Mouse (Mus musculus) liver, postnatal 0 days (tissue): ENCODE results near the gene Unc79. TPM values are rescaled to one million over a fixed set of nuclear protein-coding genes. Genes with fewer than 3 reads are reported as not detected.

Source experiments
- ATAC-seq: fragments of 200-750 bp; cut with Nextera tagmentation; 2 replicates; pipeline ENCODE4 v1.8.0; 2017; ENCODE audit warnings: mild to moderate bottlenecking, moderate library complexity
- DNase-seq: peaks from one replicate; pipeline ENCODE4 v3.0.0-alpha.2; 2016
- H3K27ac ChIP-seq: fragments of 300-500 bp; sonication (generic); 2 replicates; pipeline ENCODE4 v1.5.1; 2014; ENCODE audit warnings: antibody characterized with exemption, moderate library complexity, mild to moderate bottlenecking, low read depth
- H3K27me3 ChIP-seq: fragments of 300-500 bp; sonication (generic); 2 replicates; pipeline ENCODE4 v1.6.1; 2014; ENCODE audit warnings: low read length, control low read depth, mixed read lengths; ENCODE audit not compliant: insufficient read depth
- H3K36me3 ChIP-seq: fragments of 300-500 bp; sonication (generic); replicated peaks from 2 replicates; pipeline ENCODE4 v1.6.1; 2014; ENCODE audit warnings: mild to moderate bottlenecking, control low read depth, low read length, moderate library complexity, mixed read lengths; ENCODE audit not compliant: insufficient read depth
- H3K4me1 ChIP-seq: fragments of 300-500 bp; sonication (generic); 2 replicates; pipeline ENCODE4 v1.6.1; 2014; ENCODE audit warnings: antibody characterized with exemption, mild to moderate bottlenecking, control low read depth; ENCODE audit not compliant: insufficient read depth
- H3K4me2 ChIP-seq: fragments of 300-500 bp; sonication (generic); 2 replicates; pipeline ENCODE4 v1.6.1; 2014; ENCODE audit warnings: low read depth, mild to moderate bottlenecking, low read length, moderate library complexity, mixed read lengths
- H3K4me3 ChIP-seq: fragments of 300-500 bp; sonication (generic); 2 replicates; pipeline ENCODE4 v1.5.1; 2014; ENCODE audit warnings: low read depth, low read length
- H3K9ac ChIP-seq: fragments of 300-500 bp; sonication (generic); replicated peaks from 2 replicates; pipeline ENCODE4 v1.6.1; 2014; ENCODE audit warnings: mild to moderate bottlenecking, moderate library complexity
- H3K9me3 ChIP-seq: fragments of 300-500 bp; sonication (generic); 2 replicates; pipeline ENCODE4 v1.6.1; 2016; ENCODE audit warnings: mild to moderate bottlenecking, control low read depth, low read length, mixed read lengths
- CTCF ChIP-seq: sonication (generic); IDR thresholded peaks from 2 replicates; pipeline ENCODE4 v1.5.1; 2016; ENCODE audit warnings: antibody characterized with exemption, low read depth
- EP300 ChIP-seq: IDR thresholded peaks from 2 replicates; pipeline ENCODE4 v1.6.1; 2016; ENCODE audit warnings: antibody characterized with exemption, low read depth, mild to moderate bottlenecking
- WGBS: fragments of 180-500 bp; shearing (Covaris S2); extraction: QIAGEN DNeasy Blood & Tissue Kit; methylation state at CpG from one replicate; pipeline ENCODE4 v1.1.7; 2014; ENCODE audit not compliant: insufficient replicate concordance; 5-methylcytosine and 5-hydroxymethylcytosine counted together
- polyA plus RNA-seq: library from polyadenylated mRNA; unstranded; fragments of >200 nt; fragmentation: Nextera tagmentation; extraction: Ambion mirVana; gene quantifications from 2 replicates; pipeline ENCODE4 v1.2.1, GENCODE M21; 2015

The Unc79 gene
- polyA plus RNA-seq, 1 experiment from 2014 or later = 0.01 TPM

GRCm38 (mm10) chr12:103049865-103050264, 101.2 kb downstream of the Unc79 start:
- ATAC-seq (no peak), DNase-seq (no peak)
- 84% methylated on average over 12 of the region's 12 CpGs for WGBS
- H3K27ac ChIP-seq = no peak overlapping the region
- no peak overlapping the region for H3K4me2 ChIP-seq
- no peaks in the 10 kb centered on the region for H3K36me3 ChIP-seq
- no peak overlapping the region for H3K4me3 ChIP-seq
- no peaks in the 10 kb centered on the region for H3K4me1 ChIP-seq
- TF ChIP-seq EP300 (no peak), CTCF (no peak)
- H3K9ac ChIP-seq = no peak overlapping the region
- H3K9me3 ChIP-seq = no peaks in the 10 kb centered on the region
- H3K27me3 ChIP-seq = no peaks in the 10 kb centered on the region

GRCm38 (mm10) chr12:103059321-103060053, 110.8 kb downstream of the Unc79 start:
- no peaks in the 10 kb centered on the region for H3K36me3 ChIP-seq
- no peak overlapping the region for H3K4me3 ChIP-seq
- ATAC-seq (no peak), DNase-seq (no peak)
- H3K27ac ChIP-seq = no peak overlapping the region
- no peaks in the 10 kb centered on the region for H3K9me3 ChIP-seq
- H3K4me2 ChIP-seq = no peak overlapping the region
- TF ChIP-seq CTCF (no peak), EP300 (no peak)
- H3K27me3 ChIP-seq = no peaks in the 10 kb centered on the region
- WGBS = 79% methylated on average over 21 of the region's 21 CpGs
- no peak overlapping the region for H3K9ac ChIP-seq
- no peaks in the 10 kb centered on the region for H3K4me1 ChIP-seq

DNA sequence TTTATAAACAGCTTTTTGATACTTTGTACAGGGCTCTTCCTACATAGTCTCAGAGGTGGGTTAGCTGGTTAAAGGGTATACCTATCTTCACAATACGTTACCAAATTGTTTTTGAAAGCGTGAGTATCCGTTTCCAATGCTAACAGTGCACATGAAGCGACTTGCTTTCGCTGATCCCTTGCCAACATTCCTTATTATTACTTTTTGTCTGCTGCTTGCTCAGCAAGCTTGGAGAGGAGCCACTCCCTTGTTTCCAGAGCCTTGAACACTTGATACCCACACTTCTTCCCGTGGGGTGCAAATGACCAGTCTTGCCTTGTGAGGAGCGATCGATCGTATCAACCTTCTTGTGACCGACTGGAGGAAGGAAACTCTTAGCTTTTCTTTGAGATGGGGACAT, 112.1 kb downstream of the Unc79 start:
- Histone ChIP-seq H3K36me3 (no peaks in the 10 kb centered on the region), H3K9ac (no peak overlapping the region), H3K27ac (no peak overlapping the region), H3K4me1 (no peaks in the 10 kb centered on the region), H3K4me2 (no peak overlapping the region), H3K4me3 (no peak overlapping the region), H3K27me3 (no peaks in the 10 kb centered on the region), H3K9me3 (no peaks in the 10 kb centered on the region)
- TF ChIP-seq CTCF (no peak), EP300 (no peak)
- DNase-seq (no peak), ATAC-seq (no peak)
- WGBS = 86% methylated on average over 10 of the region's 10 CpGs

GRCm38 (mm10) chr12:103062133-103062532, 113.5 kb downstream of the Unc79 start:
- no peak overlapping the region for H3K4me3 ChIP-seq
- DNase-seq (no peak), ATAC-seq (no peak)
- no peak overlapping the region for H3K27ac ChIP-seq
- H3K27me3 ChIP-seq = no peaks in the 10 kb centered on the region
- H3K9ac ChIP-seq = no peak overlapping the region
- H3K4me2 ChIP-seq = no peak overlapping the region
- no peaks in the 10 kb centered on the region for H3K4me1 ChIP-seq
- no peaks in the 10 kb centered on the region for H3K9me3 ChIP-seq
- H3K36me3 ChIP-seq = no peaks in the 10 kb centered on the region
- no peak for TF ChIP-seq EP300
- TF ChIP-seq CTCF = no peak
- 71% methylated on average over 4 of the region's 4 CpGs for WGBS

- DNase-seq = no peak
- no peaks in the 10 kb centered on the region for H3K27me3 ChIP-seq
- H3K4me3 ChIP-seq = no peak overlapping the region
- H3K36me3 ChIP-seq = no peaks in the 10 kb centered on the region
- H3K4me2 ChIP-seq = no peak overlapping the region
- ATAC-seq = no peak
- H3K27ac ChIP-seq = no peak overlapping the region
- no peaks in the 10 kb centered on the region for H3K4me1 ChIP-seq
- no peak for TF ChIP-seq EP300
- peak; percentile 83 for TF ChIP-seq CTCF
- no peak overlapping the region for H3K9ac ChIP-seq
- WGBS = 5% methylated on average over 3 of the region's 3 CpGs
- no peaks in the 10 kb centered on the region for H3K9me3 ChIP-seq
Observed at GRCm38 (mm10) chr12:103064944-103065343, 116.3 kb downstream of the Unc79 start.

GRCm38 (mm10) chr12:103068161-103068560, 119.5 kb downstream of the Unc79 start:
- H3K27me3 ChIP-seq = no peaks in the 10 kb centered on the region
- 79% methylated on average over 5 of the region's 5 CpGs for WGBS
- DNase-seq (no peak), ATAC-seq (no peak)
- H3K9ac ChIP-seq = no peak overlapping the region
- no peak for TF ChIP-seq EP300
- no peak for TF ChIP-seq CTCF
- no peak overlapping the region for H3K4me3 ChIP-seq
- no peaks in the 10 kb centered on the region for H3K4me1 ChIP-seq
- no peak overlapping the region for H3K4me2 ChIP-seq
- H3K9me3 ChIP-seq = no peaks in the 10 kb centered on the region
- H3K36me3 ChIP-seq = no peaks in the 10 kb centered on the region
- no peak overlapping the region for H3K27ac ChIP-seq

GRCm38 (mm10) chr12:103069565-103069964, 120.9 kb downstream of the Unc79 start:
- H3K27ac ChIP-seq = no peak overlapping the region
- no peak for ATAC-seq
- H3K9ac ChIP-seq = no peak overlapping the region
- DNase-seq = no peak
- H3K4me2 ChIP-seq = no peak overlapping the region
- no peak overlapping the region for H3K4me3 ChIP-seq
- no peaks in the 10 kb centered on the region for H3K36me3 ChIP-seq
- no peaks in the 10 kb centered on the region for H3K9me3 ChIP-seq
- H3K4me1 ChIP-seq = no peaks in the 10 kb centered on the region
- H3K27me3 ChIP-seq = no peaks in the 10 kb centered on the region
- TF ChIP-seq CTCF (no peak), EP300 (no peak)
- WGBS = 66% methylated on average over 12 of the region's 12 CpGs
